Mouse (Mus musculus): ENCODE measurements at regions not wholly inside any gene's neighbourhood (a gene's known extent, or its start where the extent isn't known, plus 50 kb on each side); places are given as distances from the start of the nearest gene placed in this dataset.

DNA sequence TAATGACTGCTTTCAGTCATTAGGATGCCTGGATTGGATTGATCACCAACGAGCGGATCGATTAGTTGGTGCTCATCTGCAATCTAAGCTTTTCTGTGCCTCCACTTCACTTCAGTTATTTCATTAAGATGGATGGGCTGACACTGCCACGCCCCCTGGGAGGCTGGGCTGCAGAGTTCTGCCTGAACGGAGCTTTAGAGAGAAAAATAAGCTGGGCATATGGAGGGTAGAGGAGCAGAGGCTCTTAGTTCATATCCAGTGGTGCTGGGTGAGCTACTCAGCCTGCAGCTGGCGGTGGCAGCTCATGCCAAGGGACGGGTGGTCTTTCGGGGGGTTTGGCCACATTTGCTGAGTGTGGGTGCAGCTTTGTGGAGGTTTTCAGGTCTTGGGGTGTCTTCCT, 256.4 kb upstream of the Dusp10 start:
- 81% methylated on average over 8 of the region's 8 CpGs for WGBS
- TF ChIP-seq POLR2A (IDR thresholded peaks at IDR 0.05; ENCODE audit: low read depth, low read length): no peak
- no peak for TF ChIP-seq CTCF (IDR thresholded peaks at IDR 0.05; ENCODE audit: extremely low read depth, insufficient read depth, insufficient read length, insufficient replicate concordance)
- Histone ChIP-seq H3K27ac (ENCODE audit: insufficient read depth, low read length) (no peak overlapping the region), H3K4me1 (ENCODE audit: control insufficient read depth, insufficient read depth, insufficient read length) (no peaks in the 10 kb centered on the region), H3K27me3 (ENCODE audit: control insufficient read depth, insufficient read depth, low read length) (no peaks in the 10 kb centered on the region), H3K4me3 (ENCODE audit: extremely low read depth, insufficient read depth, insufficient read length) (no peak overlapping the region), H3K36me3 (ENCODE audit: control insufficient read depth, insufficient read depth, low read length) (no peaks in the 10 kb centered on the region)
- no peak for DNase-seq (ENCODE audit: low read depth in 1 of 2, low spot score in 2 of 2)

- H3K27me3 ChIP-seq (ENCODE audit: control insufficient read depth, insufficient read depth, low read length): no peaks in the 10 kb centered on the region
- no peaks in the 10 kb centered on the region for H3K4me1 ChIP-seq (ENCODE audit: control insufficient read depth, insufficient read depth, insufficient read length)
- no peak overlapping the region for H3K4me3 ChIP-seq (ENCODE audit: extremely low read depth, insufficient read depth, insufficient read length)
- no peaks in the 10 kb centered on the region for H3K36me3 ChIP-seq (ENCODE audit: control insufficient read depth, insufficient read depth, low read length)
- TF ChIP-seq CTCF (IDR thresholded peaks at IDR 0.05; ENCODE audit: extremely low read depth, insufficient read depth, insufficient read length, insufficient replicate concordance): no peak
- no peak for TF ChIP-seq POLR2A (IDR thresholded peaks at IDR 0.05; ENCODE audit: low read depth, low read length)
- no peak for DNase-seq (ENCODE audit: low read depth in 1 of 2, low spot score in 2 of 2)
- 81% methylated on average over 11 of the region's 11 CpGs for WGBS
- H3K27ac ChIP-seq (ENCODE audit: insufficient read depth, low read length): no peak overlapping the region
Measured at GRCm38 (mm10) chr1:183763864-183764726, 249.0 kb upstream of the Dusp10 start.

GRCm38 (mm10) chr1:183772844-183773243, 240.3 kb upstream of the Dusp10 start:
- no peaks in the 10 kb centered on the region for H3K36me3 ChIP-seq (ENCODE audit: control insufficient read depth, insufficient read depth, low read length)
- no peak for DNase-seq (ENCODE audit: low read depth in 1 of 2, low spot score in 2 of 2)
- no peak overlapping the region for H3K27ac ChIP-seq (ENCODE audit: insufficient read depth, low read length)
- no peaks in the 10 kb centered on the region for H3K4me1 ChIP-seq (ENCODE audit: control insufficient read depth, insufficient read depth, insufficient read length)
- WGBS: 70% methylated on average over 6 of the region's 6 CpGs
- no peak for TF ChIP-seq CTCF (IDR thresholded peaks at IDR 0.05; ENCODE audit: extremely low read depth, insufficient read depth, insufficient read length, insufficient replicate concordance)
- no peak for TF ChIP-seq POLR2A (IDR thresholded peaks at IDR 0.05; ENCODE audit: low read depth, low read length)
- no peaks in the 10 kb centered on the region for H3K27me3 ChIP-seq (ENCODE audit: control insufficient read depth, insufficient read depth, low read length)
- no peak overlapping the region for H3K4me3 ChIP-seq (ENCODE audit: extremely low read depth, insufficient read depth, insufficient read length)

- no peak for DNase-seq (ENCODE audit: low read depth in 1 of 2, low spot score in 2 of 2)
- Histone ChIP-seq H3K4me1 (ENCODE audit: control insufficient read depth, insufficient read depth, insufficient read length) (peaks cover 3% of the 10 kb centered on the region; the same call in 1 of the 2 replicates), H3K27me3 (ENCODE audit: control insufficient read depth, insufficient read depth, low read length) (no peaks in the 10 kb centered on the region), H3K36me3 (ENCODE audit: control insufficient read depth, insufficient read depth, low read length) (no peaks in the 10 kb centered on the region), H3K27ac (ENCODE audit: insufficient read depth, low read length) (no peak overlapping the region), H3K4me3 (ENCODE audit: extremely low read depth, insufficient read depth, insufficient read length) (no peak overlapping the region)
- 96% methylated on average over 9 of the region's 9 CpGs for WGBS
- no peak for TF ChIP-seq CTCF (IDR thresholded peaks at IDR 0.05; ENCODE audit: extremely low read depth, insufficient read depth, insufficient read length, insufficient replicate concordance)
- no peak for TF ChIP-seq POLR2A (IDR thresholded peaks at IDR 0.05; ENCODE audit: low read depth, low read length)
Measured at GRCm38 (mm10) chr1:183780180-183780579, 232.9 kb upstream of the Dusp10 start.

- DNase-seq (ENCODE audit: low read depth in 1 of 2, low spot score in 2 of 2): no peak
- no peak overlapping the region for H3K4me3 ChIP-seq (ENCODE audit: extremely low read depth, insufficient read depth, insufficient read length)
- H3K27ac ChIP-seq (ENCODE audit: insufficient read depth, low read length): no peak overlapping the region
- TF ChIP-seq CTCF (IDR thresholded peaks at IDR 0.05; ENCODE audit: extremely low read depth, insufficient read depth, insufficient read length, insufficient replicate concordance): no peak
- peaks cover 3% of the 10 kb centered on the region; the same call in 1 of the 2 replicates for H3K4me1 ChIP-seq (ENCODE audit: control insufficient read depth, insufficient read depth, insufficient read length)
- H3K36me3 ChIP-seq (ENCODE audit: control insufficient read depth, insufficient read depth, low read length): no peaks in the 10 kb centered on the region
- 58% methylated on average over 4 of the region's 4 CpGs for whole genome bisulfite sequencing
- H3K27me3 ChIP-seq (ENCODE audit: control insufficient read depth, insufficient read depth, low read length): no peaks in the 10 kb centered on the region
Measured at GRCm38 (mm10) chr1:183780779-183781178, 232.3 kb upstream of the Dusp10 start.

GRCm38 (mm10) chr1:183783440-183784130, 229.5 kb upstream of the Dusp10 start:
- Histone ChIP-seq H3K27me3 (ENCODE audit: control insufficient read depth, insufficient read depth, low read length) (no peaks in the 10 kb centered on the region), H3K36me3 (ENCODE audit: control insufficient read depth, insufficient read depth, low read length) (no peaks in the 10 kb centered on the region), H3K4me3 (ENCODE audit: extremely low read depth, insufficient read depth, insufficient read length) (no peak overlapping the region), H3K27ac (ENCODE audit: insufficient read depth, low read length) (no peak overlapping the region), H3K4me1 (ENCODE audit: control insufficient read depth, insufficient read depth, insufficient read length) (peaks cover 3% of the 10 kb centered on the region; the same call in 1 of the 2 replicates)
- TF ChIP-seq POLR2A (IDR thresholded peaks at IDR 0.05; ENCODE audit: low read depth, low read length) (no peak), CTCF (IDR thresholded peaks at IDR 0.05; ENCODE audit: extremely low read depth, insufficient read depth, insufficient read length, insufficient replicate concordance) (no peak)
- DNase-seq (ENCODE audit: low read depth in 1 of 2, low spot score in 2 of 2): no peak
- WGBS: 80% methylated on average over 8 of the region's 8 CpGs
